Mouse (Mus musculus) neural tube, embryonic 13.5 days (tissue): Measurements from ENCODE around the gene Vmn1r90. TPM values are rescaled to one million over a fixed set of nuclear protein-coding genes. Genes with fewer than 3 reads are reported as not detected.
"Not testable (repeated sequence)": the region's sequence is repeated elsewhere in the genome, so short reads cannot be mapped to it uniquely, and the experiment has no call there.

Source experiments
- ATAC-seq: fragments of 200-750 bp; cut with Nextera tagmentation; 2 replicates; pipeline ENCODE4 v1.8.0; 2017; ENCODE audit warnings: low read depth, mild to moderate bottlenecking, moderate TSS enrichment, moderate library complexity
- H3K27ac ChIP-seq: fragments of 300-500 bp; sonication (generic); replicated peaks from 2 replicates; pipeline ENCODE4 v1.5.1; 2015; ENCODE audit warnings: moderate library complexity, mild to moderate bottlenecking, inconsistent platforms
- H3K27me3 ChIP-seq: fragments of 300-500 bp; sonication (generic); 2 replicates; pipeline ENCODE4 v1.6.1; 2015; ENCODE audit warnings: mild to moderate bottlenecking, inconsistent platforms
- H3K36me3 ChIP-seq: fragments of 300-500 bp; sonication (generic); 2 replicates; pipeline ENCODE4 v1.6.1; 2015; ENCODE audit warnings: mild to moderate bottlenecking, inconsistent platforms
- H3K4me1 ChIP-seq: fragments of 300-500 bp; sonication (generic); replicated peaks from 2 replicates; pipeline ENCODE4 v1.6.1; 2015; ENCODE audit warnings: inconsistent platforms
- H3K4me2 ChIP-seq: fragments of 300-500 bp; sonication (generic); 2 replicates; pipeline ENCODE4 v1.6.1; 2015; ENCODE audit warnings: inconsistent platforms, mild to moderate bottlenecking, moderate library complexity
- H3K4me3 ChIP-seq: fragments of 300-500 bp; sonication (generic); 2 replicates; pipeline ENCODE4 v1.5.1; 2015; ENCODE audit warnings: mild to moderate bottlenecking, inconsistent platforms
- H3K9ac ChIP-seq: fragments of 300-500 bp; sonication (generic); 2 replicates; pipeline ENCODE4 v1.6.1; 2015; ENCODE audit warnings: moderate library complexity, mild to moderate bottlenecking, inconsistent platforms
- H3K9me3 ChIP-seq: fragments of 300-500 bp; sonication (generic); 2 replicates; pipeline ENCODE4 v1.6.1; 2016; ENCODE audit warnings: inconsistent platforms
- WGBS: fragments of 180-500 bp; shearing (Covaris S2); methylation state at CpG from one replicate; pipeline ENCODE4 v1.1.7; 2015; 5-methylcytosine and 5-hydroxymethylcytosine counted together
- polyA plus RNA-seq: library from polyadenylated mRNA; unstranded; fragments of >200 nt; fragmentation: Nextera tagmentation; extraction: Ambion mirVana; gene quantifications from 2 replicates; pipeline ENCODE4 v1.2.1, GENCODE M21; 2015

Vmn1r90 gene
- 0.28 and 0.49 TPM in 2 replicates for polyA plus RNA-seq

- Histone ChIP-seq H3K27me3 (no peaks in the 10 kb centered on the region), H3K4me1 (no peaks in the 10 kb centered on the region), H3K4me3 (no peak within 1 kb of the TSS), H3K4me2 (no peak within 1 kb of the TSS), H3K36me3 (peaks cover 1% of the 10 kb centered on the region; the same call in 1 of the 2 replicates), H3K27ac (no peak within 1 kb of the TSS), H3K9ac (no peak within 1 kb of the TSS), H3K9me3 (peaks cover 15% of the 10 kb centered on the region)
- no peak for ATAC-seq
- WGBS: 69% methylated on average over 1 of the region's 1 CpGs
These were observed at the start of gene Vmn1r90 for GRCm38 (mm10) chr7:14563406-14563805. Gene Vmn1r90, minus strand, starts transcription at chr7:14563506.

- not testable (repeated sequence) for H3K27me3 ChIP-seq, H3K27ac ChIP-seq, H3K9me3 ChIP-seq, H3K9ac ChIP-seq, H3K4me2 ChIP-seq, H3K4me3 ChIP-seq, H3K4me1 ChIP-seq, ATAC-seq
- 62% methylated on average over 8 of the region's 8 CpGs for WGBS
- H3K36me3 ChIP-seq: peaks cover 26% of the 10 kb centered on the region; the same call in 1 of the 2 replicates
These were observed 29.7 kb upstream of the Vmn1r90 start for GRCm38 (mm10) chr7:14593009-14593408.

GRCm38 (mm10) chr7:14552284-14552683 is 11.0 kb downstream of the Vmn1r90 start:
- no peaks in the 10 kb centered on the region for H3K27me3 ChIP-seq
- H3K27ac ChIP-seq: no peak overlapping the region
- H3K9ac ChIP-seq: no peak overlapping the region
- WGBS: 86% methylated on average over 1 of the region's 1 CpGs
- ATAC-seq: no peak
- H3K4me2 ChIP-seq: no peak overlapping the region
- peaks cover 36% of the 10 kb centered on the region for H3K9me3 ChIP-seq
- no peaks in the 10 kb centered on the region for H3K4me1 ChIP-seq
- H3K4me3 ChIP-seq: no peak overlapping the region
- no peaks in the 10 kb centered on the region for H3K36me3 ChIP-seq

GRCm38 (mm10) chr7:14525280-14525679 is 38.0 kb downstream of the Vmn1r90 start:
- Histone ChIP-seq H3K9ac (no peak overlapping the region), H3K4me1 (no peaks in the 10 kb centered on the region), H3K9me3 (peaks cover 26% of the 10 kb centered on the region), H3K36me3 (no peaks in the 10 kb centered on the region), H3K27ac (no peak overlapping the region), H3K4me3 (no peak overlapping the region), H3K27me3 (no peaks in the 10 kb centered on the region), H3K4me2 (no peak overlapping the region)
- ATAC-seq: no peak
- WGBS: 59% methylated on average over 1 of the region's 1 CpGs

- ATAC-seq: no peak
- no peaks in the 10 kb centered on the region for H3K4me1 ChIP-seq
- H3K27ac ChIP-seq: no peak overlapping the region
- WGBS: 84% methylated on average over 1 of the region's 1 CpGs
- no peak overlapping the region for H3K9ac ChIP-seq
- no peaks in the 10 kb centered on the region for H3K27me3 ChIP-seq
- peaks cover 47% of the 10 kb centered on the region for H3K9me3 ChIP-seq
- no peak overlapping the region for H3K4me2 ChIP-seq
- no peak overlapping the region for H3K4me3 ChIP-seq
- no peaks in the 10 kb centered on the region for H3K36me3 ChIP-seq
These were observed 40.7 kb downstream of the Vmn1r90 start for GRCm38 (mm10) chr7:14522636-14523035.

- H3K9ac ChIP-seq: no peak overlapping the region
- H3K27me3 ChIP-seq: no peaks in the 10 kb centered on the region
- 78% methylated on average over 3 of the region's 3 CpGs for WGBS
- no peak overlapping the region for H3K27ac ChIP-seq
- H3K36me3 ChIP-seq: no peaks in the 10 kb centered on the region
- ATAC-seq: no peak
- no peaks in the 10 kb centered on the region for H3K4me1 ChIP-seq
- no peak overlapping the region for H3K4me2 ChIP-seq
- H3K4me3 ChIP-seq: no peak overlapping the region
- peaks cover 40% of the 10 kb centered on the region for H3K9me3 ChIP-seq
These were observed 45.0 kb downstream of the Vmn1r90 start for GRCm38 (mm10) chr7:14518301-14518700.

Other genes starting within 250 kb of the Vmn1r90 start
- not detected in 2 replicates for gene Obox8, start 229.9 kb downstream of the Vmn1r90 start, polyA plus RNA-seq
- not detected in 2 replicates for gene Sult2a8, start 116.7 kb downstream of the Vmn1r90 start, polyA plus RNA-seq
- not detected in 2 replicates for gene Sult2a7, start 69.3 kb downstream of the Vmn1r90 start, polyA plus RNA-seq
- gene Obox7, start 96.0 kb upstream of the Vmn1r90 start, polyA plus RNA-seq: not detected in 2 replicates